Mouse (Mus musculus) midbrain, embryonic 11.5 days (tissue): ENCODE data around the gene Zmynd12. TPM values are rescaled to one million over a fixed set of nuclear protein-coding genes. Genes with fewer than 3 reads are reported as not detected.
A peak's percentile ranks its signal among the peaks of the same experiment; 100 is the strongest.

Experiments
- ATAC-seq: fragments of 200-750 bp; cut with Nextera tagmentation; 2 replicates; pipeline ENCODE4 v1.8.0; 2017; ENCODE audit warnings: moderate TSS enrichment, moderate library complexity; ENCODE audit not compliant: low FRiP score
- DNase-seq: peaks from one replicate; pipeline ENCODE4 v3.0.0; 2015; ENCODE audit warnings: low spot score; ENCODE audit errors: missing footprints
- H3K27ac ChIP-seq: fragments of 300-500 bp; sonication (generic); 2 replicates; pipeline ENCODE4 v1.5.1; 2014; ENCODE audit warnings: low read depth, low read length
- H3K27me3 ChIP-seq: fragments of 300-500 bp; sonication (generic); 2 replicates; pipeline ENCODE4 v1.6.1; 2014; ENCODE audit warnings: mild to moderate bottlenecking, low read length, moderate library complexity, mixed read lengths; ENCODE audit not compliant: control insufficient read depth, insufficient read depth
- H3K36me3 ChIP-seq: fragments of 300-500 bp; sonication (generic); 2 replicates; pipeline ENCODE4 v1.6.1; 2014; ENCODE audit warnings: mild to moderate bottlenecking, low read length, moderate library complexity, mixed read lengths; ENCODE audit not compliant: control insufficient read depth, insufficient read depth
- H3K4me1 ChIP-seq: fragments of 300-500 bp; sonication (generic); 2 replicates; pipeline ENCODE4 v1.6.1; 2014; ENCODE audit warnings: low read length; ENCODE audit not compliant: control insufficient read depth, insufficient read depth
- H3K4me2 ChIP-seq: fragments of 300-500 bp; sonication (generic); 2 replicates; pipeline ENCODE4 v1.6.1; 2014; ENCODE audit warnings: mild to moderate bottlenecking, moderate library complexity
- H3K4me3 ChIP-seq: fragments of 300-500 bp; sonication (generic); 2 replicates; pipeline ENCODE4 v1.5.1; 2014; ENCODE audit warnings: low read depth, low read length
- H3K9ac ChIP-seq: fragments of 300-500 bp; sonication (generic); 2 replicates; pipeline ENCODE4 v1.6.1; 2014; ENCODE audit warnings: low read length
- H3K9me3 ChIP-seq: fragments of 300-500 bp; sonication (generic); 2 replicates; pipeline ENCODE4 v1.6.1; 2016; ENCODE audit warnings: low read length; ENCODE audit not compliant: control insufficient read depth
- WGBS: fragments of 180-500 bp; shearing (Covaris S2); extraction: QIAGEN DNeasy Blood & Tissue Kit; methylation state at CpG from one replicate; pipeline ENCODE4 v1.1.7; 2014; 5-methylcytosine and 5-hydroxymethylcytosine counted together
- polyA plus RNA-seq: library from polyadenylated mRNA; unstranded; fragments of >200 nt; fragmentation: Nextera tagmentation; extraction: Ambion mirVana; gene quantifications from 2 replicates; pipeline ENCODE4 v1.2.1, GENCODE M21; 2014

Zmynd12 gene
- polyA plus RNA-seq, 1 experiment from 2014 or later, result not detected

- peaks cover 4% of the 10 kb centered on the region; the same call in 1 of the 2 replicates for H3K27me3 ChIP-seq
- no peak overlapping the region for H3K4me3 ChIP-seq
- H3K9ac ChIP-seq, result no peak overlapping the region
- no peaks in the 10 kb centered on the region for H3K9me3 ChIP-seq
- no peak for ATAC-seq
- DNase-seq, result no peak
- no peak overlapping the region for H3K27ac ChIP-seq
- no peak overlapping the region for H3K4me2 ChIP-seq
- no peaks in the 10 kb centered on the region for H3K36me3 ChIP-seq
- 89% methylated on average over 10 of the region's 10 CpGs for WGBS
- H3K4me1 ChIP-seq, result no peaks in the 10 kb centered on the region; the same call in 1 of the 2 replicates
Measured at GRCm38 (mm10) chr4:119489666-119490065, 67.1 kb downstream of the Zmynd12 start.

DNA sequence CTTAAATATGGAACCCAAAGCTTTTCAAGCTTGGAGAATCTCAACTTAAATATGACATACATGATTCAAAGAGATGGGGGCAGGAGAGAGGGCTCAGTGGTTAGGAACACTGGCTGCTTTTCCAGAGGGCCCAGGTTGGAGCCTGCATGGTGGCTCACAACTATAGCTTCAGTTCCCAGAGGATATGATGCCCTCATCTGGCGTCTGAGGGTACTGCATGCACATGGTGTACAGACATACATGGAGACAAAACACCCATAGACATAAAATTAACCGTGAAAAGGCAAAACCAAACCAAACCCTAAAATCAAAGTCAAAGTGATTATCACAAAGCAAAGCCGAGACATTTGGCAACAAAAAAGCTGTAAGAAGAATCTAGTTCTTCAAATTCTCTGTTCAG lies 68.2 kb downstream of the Zmynd12 start:
- no peak overlapping the region for H3K27ac ChIP-seq
- ATAC-seq (no peak), DNase-seq (peak; percentile 91)
- no peak overlapping the region for H3K4me3 ChIP-seq
- H3K4me2 ChIP-seq, result no peak overlapping the region
- H3K9ac ChIP-seq, result no peak overlapping the region
- WGBS, result 78% methylated on average over 3 of the region's 3 CpGs
- no peaks in the 10 kb centered on the region for H3K36me3 ChIP-seq
- no peaks in the 10 kb centered on the region; the same call in 1 of the 2 replicates for H3K4me1 ChIP-seq
- H3K9me3 ChIP-seq, result no peaks in the 10 kb centered on the region
- H3K27me3 ChIP-seq, result peaks cover 4% of the 10 kb centered on the region; the same call in 1 of the 2 replicates

DNA sequence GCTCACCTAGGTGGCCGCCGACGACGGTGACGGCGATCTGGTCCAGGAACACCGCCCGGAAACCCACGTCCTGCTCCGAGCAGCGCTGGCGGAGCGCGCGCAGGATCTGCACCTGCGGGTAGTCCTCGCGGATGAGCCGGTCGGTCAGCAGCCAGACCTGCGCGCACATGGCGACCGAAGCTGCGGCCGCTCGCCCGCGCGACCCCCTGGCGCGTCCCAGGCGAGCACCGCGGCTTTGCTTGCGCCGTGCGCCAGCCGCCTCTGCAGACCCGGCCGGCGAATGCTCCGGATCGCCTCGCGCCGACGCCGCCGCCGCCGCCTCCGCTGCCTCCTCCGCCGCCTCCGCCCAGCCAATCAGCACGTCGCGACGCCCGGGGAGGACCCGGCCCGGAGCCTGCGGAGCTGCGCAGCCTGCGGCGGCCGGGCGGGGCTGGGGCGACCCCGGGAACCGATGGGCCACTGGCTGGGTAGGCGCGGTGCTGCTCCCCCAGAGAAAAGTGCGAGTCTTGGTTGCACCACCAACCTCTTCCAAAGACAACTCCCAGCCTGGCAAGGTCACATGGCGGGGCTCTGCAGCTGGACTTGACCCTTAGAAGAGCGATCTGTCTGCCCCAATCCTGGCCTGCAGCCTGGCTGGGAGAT lies 69.8 kb downstream of the Zmynd12 start, which contains the start of gene Rimkla:
Gene Rimkla (minus strand): TSS at position 338 of the 642 bp plus-strand sequence.
- Histone ChIP-seq H3K27ac (peak within 1 kb of the TSS; percentile 25), H3K4me2 (peak within 1 kb of the TSS; percentile 79), H3K9me3 (no peaks in the 10 kb centered on the region), H3K4me1 (no peaks in the 10 kb centered on the region; the same call in 1 of the 2 replicates), H3K4me3 (peak within 1 kb of the TSS; percentile 60), H3K9ac (peak within 1 kb of the TSS; percentile 69), H3K27me3 (peaks cover 4% of the 10 kb centered on the region; the same call in 1 of the 2 replicates), H3K36me3 (no peaks in the 10 kb centered on the region)
- under 1% methylated on average over 71 of the region's 77 CpGs for WGBS
- DNase-seq (peak; percentile 97), ATAC-seq (peak; percentile 96)

GRCm38 (mm10) chr4:119492933-119493327 lies 70.3 kb downstream of the Zmynd12 start:
- H3K27ac ChIP-seq, result peak overlapping the region; percentile 25
- no peaks in the 10 kb centered on the region for H3K36me3 ChIP-seq
- no peaks in the 10 kb centered on the region for H3K9me3 ChIP-seq
- peak overlapping the region; percentile 79 for H3K4me2 ChIP-seq
- 33% methylated on average over 10 of the region's 10 CpGs for WGBS
- H3K4me1 ChIP-seq, result no peaks in the 10 kb centered on the region; the same call in 1 of the 2 replicates
- peaks cover 4% of the 10 kb centered on the region; the same call in 1 of the 2 replicates for H3K27me3 ChIP-seq
- DNase-seq, result no peak
- H3K9ac ChIP-seq, result peak overlapping the region; percentile 69
- H3K4me3 ChIP-seq, result peak overlapping the region; percentile 60
- ATAC-seq, result peak; percentile 61; the same call in 1 of the 2 replicates

GRCm38 (mm10) chr4:119498319-119498848 lies 75.8 kb downstream of the Zmynd12 start:
- H3K27ac ChIP-seq, result no peak overlapping the region
- no peaks in the 10 kb centered on the region for H3K4me1 ChIP-seq
- WGBS, result 75% methylated on average over 5 of the region's 5 CpGs
- ATAC-seq (no peak), DNase-seq (no peak)
- no peak overlapping the region for H3K4me2 ChIP-seq
- H3K4me3 ChIP-seq, result no peak overlapping the region
- H3K9ac ChIP-seq, result no peak overlapping the region
- no peaks in the 10 kb centered on the region for H3K9me3 ChIP-seq
- no peaks in the 10 kb centered on the region for H3K27me3 ChIP-seq
- no peaks in the 10 kb centered on the region for H3K36me3 ChIP-seq

DNA sequence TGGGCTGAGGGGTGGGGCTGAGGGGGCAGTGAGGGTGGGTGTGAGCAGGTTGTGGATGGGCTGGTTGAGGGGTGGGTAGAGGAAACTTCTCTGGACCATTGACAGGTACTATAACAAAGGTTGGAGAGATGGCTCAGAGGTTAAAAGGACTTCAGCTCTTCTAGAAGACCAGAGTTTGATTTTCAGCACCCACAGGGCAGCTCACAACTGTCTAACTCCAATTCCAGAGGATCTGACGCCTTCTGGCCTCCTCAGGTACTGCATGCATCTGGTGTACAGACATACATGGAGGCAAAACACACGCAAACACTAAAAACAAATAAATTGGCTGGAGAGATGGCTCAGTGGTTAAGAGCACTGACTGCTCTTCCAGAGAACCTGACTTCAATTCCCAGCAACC lies 89.0 kb downstream of the Zmynd12 start:
- DNase-seq, result peak; percentile 53
- no peaks in the 10 kb centered on the region for H3K27me3 ChIP-seq
- H3K27ac ChIP-seq, result no peak overlapping the region
- H3K36me3 ChIP-seq, result no peaks in the 10 kb centered on the region
- no peaks in the 10 kb centered on the region for H3K9me3 ChIP-seq
- H3K4me1 ChIP-seq, result no peaks in the 10 kb centered on the region
- no peak overlapping the region for H3K9ac ChIP-seq
- 55% methylated on average over 2 of the region's 2 CpGs for WGBS
- H3K4me3 ChIP-seq, result no peak overlapping the region
- ATAC-seq, result no peak
- no peak overlapping the region for H3K4me2 ChIP-seq

- no peak overlapping the region for H3K9ac ChIP-seq
- no peaks in the 10 kb centered on the region for H3K9me3 ChIP-seq
- no peaks in the 10 kb centered on the region for H3K27me3 ChIP-seq
- no peaks in the 10 kb centered on the region for H3K4me1 ChIP-seq
- ATAC-seq, result no peak
- H3K36me3 ChIP-seq, result no peaks in the 10 kb centered on the region
- no peak overlapping the region for H3K27ac ChIP-seq
- 77% methylated on average over 3 of the region's 3 CpGs for WGBS
- DNase-seq, result no peak
- no peak overlapping the region for H3K4me2 ChIP-seq
- no peak overlapping the region for H3K4me3 ChIP-seq
Measured at GRCm38 (mm10) chr4:119512731-119513141, 90.1 kb downstream of the Zmynd12 start.

Other genes starting within 250 kb of the Zmynd12 start
- 7.7 and 9.0 TPM in 2 replicates for gene Zfp691, start 248.6 kb upstream of the Zmynd12 start, polyA plus RNA-seq
- gene Ermap, start 232.8 kb upstream of the Zmynd12 start, polyA plus RNA-seq, result 7.7 and 9.3 TPM in 2 replicates
- gene Svbp, start 227.5 kb upstream of the Zmynd12 start, polyA plus RNA-seq, result 173 and 179 TPM in 2 replicates
- gene Tmem269, start 204.6 kb upstream of the Zmynd12 start, polyA plus RNA-seq, result 0.31 TPM in 1 of 2 replicates, not detected in the other
- 32.2 and 35.2 TPM in 2 replicates for gene AU022252, start 190.1 kb upstream of the Zmynd12 start, polyA plus RNA-seq
- gene P3h1, start 189.9 kb upstream of the Zmynd12 start, polyA plus RNA-seq, result 15.5 TPM in 2 replicates
- gene Cldn19, start 167.4 kb upstream of the Zmynd12 start, polyA plus RNA-seq, result 0.49 TPM in 1 of 2 replicates, not detected in the other
- 1,380 and 1,435 TPM in 2 replicates for gene Ybx1, start 128.2 kb upstream of the Zmynd12 start, polyA plus RNA-seq
- 123 and 124 TPM in 2 replicates for gene Ppih, start 102.3 kb upstream of the Zmynd12 start, polyA plus RNA-seq
- 8.8 and 10.4 TPM in 2 replicates for gene Ccdc30, start 7.3 kb upstream of the Zmynd12 start, polyA plus RNA-seq
- 21.6 and 22.1 TPM in 2 replicates for gene Ppcs, start 394 bp upstream of the Zmynd12 start, polyA plus RNA-seq
- gene Rimkla, start 69.8 kb downstream of the Zmynd12 start, polyA plus RNA-seq, result 6.7 and 7.4 TPM in 2 replicates
- 20.0 and 23.9 TPM in 2 replicates for gene Foxj3, start 114.2 kb downstream of the Zmynd12 start, polyA plus RNA-seq
- 3.2 TPM in 2 replicates for gene Frg2f1, start 116.7 kb downstream of the Zmynd12 start, polyA plus RNA-seq
- gene Guca2a, start 214.9 kb downstream of the Zmynd12 start, polyA plus RNA-seq, result not detected in 2 replicates
- not detected in 2 replicates for gene Guca2b, start 236.1 kb downstream of the Zmynd12 start, polyA plus RNA-seq